Mouse (Mus musculus) heart, postnatal 14 days (tissue): ENCODE measurements around the gene Kif13a. TPM values are rescaled to one million over a fixed set of nuclear protein-coding genes. Genes with fewer than 3 reads are reported as not detected.

ENCODE experiments used
- DNase-seq, 2 experiments: peaks; one replicate each; pipeline ENCODE4 v3.0.0; 2021 to 2022
- intact Hi-C: fragments of 180-260 bp; cut with DNase I; formaldehyde crosslinking; loops from one replicate; pipeline ENCODE4 v1.15.1; 2025
- total RNA-seq, 2 experiments: library from RNA; stranded (reverse); gene quantifications; 2 replicates each; pipeline ENCODE4 v1.2.3; 2021

Gene Kif13a
- total RNA-seq, 2 experiments from 2014 or later: 95.6 to 104 TPM

DNA sequence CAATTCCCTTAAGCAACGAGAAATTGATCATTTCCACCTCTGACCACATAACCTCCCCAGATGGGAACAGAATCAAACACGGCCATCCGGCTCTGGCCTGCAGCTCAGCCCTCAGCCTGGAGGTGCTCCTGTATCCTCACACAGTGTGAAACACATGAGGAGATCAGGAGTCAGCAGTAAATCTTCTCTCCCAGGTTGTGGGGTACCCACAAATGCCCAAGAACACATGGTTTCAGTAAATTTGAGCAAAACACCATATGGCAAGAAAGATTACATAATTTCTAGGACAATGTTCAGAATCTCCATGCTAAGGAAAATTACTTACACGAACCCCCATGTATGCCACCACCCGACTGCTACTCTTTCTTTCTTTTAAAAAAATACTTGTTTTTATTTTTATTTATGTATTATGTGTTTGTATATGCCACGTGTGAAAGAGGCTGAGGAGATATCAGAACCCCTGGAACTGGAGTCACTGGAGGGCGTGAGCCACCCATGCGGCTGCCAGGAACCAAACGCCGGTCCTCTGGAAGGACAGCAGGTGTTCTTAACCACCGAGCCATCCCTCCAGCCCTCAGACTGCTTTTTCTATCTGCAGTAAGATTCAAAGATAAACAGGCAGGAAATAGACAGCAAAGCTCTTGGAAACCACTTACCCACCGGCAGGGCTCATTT lies 85.0 kb downstream of the Kif13a start:
- intact Hi-C loops: no loop called here
- no peak for DNase-seq

DNA sequence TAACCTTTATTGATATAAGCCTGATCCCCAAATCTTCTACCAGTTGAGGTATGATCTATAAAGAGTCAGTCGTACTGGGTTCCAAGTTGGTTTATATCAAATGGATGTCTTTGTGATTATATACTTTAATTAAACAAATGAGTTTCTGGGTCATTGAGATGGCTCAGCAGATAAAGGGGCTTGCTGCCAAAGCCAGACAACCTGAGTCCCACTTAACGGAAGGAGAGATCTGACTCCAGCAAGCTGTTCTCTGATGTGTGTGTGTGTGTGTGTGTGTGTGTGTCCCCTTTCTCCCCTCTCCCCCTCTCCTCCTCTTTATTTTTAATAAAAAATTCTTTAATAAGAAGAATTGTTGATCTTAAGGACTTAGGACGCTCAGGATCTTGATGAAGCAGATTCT lies 86.0 kb downstream of the Kif13a start:
- intact Hi-C loops: no loop called here
- no peak for DNase-seq

DNA sequence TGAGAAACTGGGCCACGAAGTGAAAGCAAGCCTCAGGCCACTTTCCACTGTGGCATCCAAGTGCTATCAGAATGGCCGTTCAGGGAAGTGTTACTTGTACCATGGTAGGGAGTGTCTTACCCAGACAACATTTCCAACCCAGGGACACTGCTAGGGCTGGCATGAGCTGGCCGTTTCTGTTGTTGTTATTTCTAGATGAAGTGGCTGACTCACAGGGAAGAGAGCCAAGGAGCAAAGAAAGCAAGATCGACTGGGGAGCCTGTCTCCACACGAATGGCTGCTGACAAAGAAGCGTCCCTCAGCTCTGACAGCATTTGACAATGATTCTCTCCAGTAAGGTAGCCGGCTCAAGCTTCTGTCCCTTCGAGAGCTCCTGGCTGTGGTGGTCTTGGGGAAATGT lies 87.5 kb downstream of the Kif13a start:
- peak; percentile 18 to 25 for DNase-seq
- intact Hi-C loops: no loop called here

DNA sequence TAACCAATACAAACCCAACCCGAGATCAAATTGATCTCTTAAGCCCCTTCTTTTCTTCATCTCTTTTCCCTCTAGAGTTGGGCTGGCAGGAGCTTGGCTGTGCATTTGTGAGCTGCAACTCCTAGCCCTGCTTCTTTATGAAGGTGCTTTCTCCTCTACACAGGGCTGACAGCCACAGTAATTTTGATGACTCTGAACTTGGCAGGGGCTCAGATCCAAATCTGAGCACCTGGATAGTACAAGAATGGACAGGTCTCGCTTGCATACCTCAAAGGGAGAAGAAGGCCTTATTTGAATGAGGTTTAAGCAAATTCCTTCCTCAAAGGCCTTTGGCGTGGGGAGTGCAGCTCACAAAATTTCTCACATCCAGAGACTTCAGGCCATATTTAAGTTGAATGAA lies 88.0 kb downstream of the Kif13a start:
- no peak for DNase-seq
- intact Hi-C loops: no loop called here

DNA sequence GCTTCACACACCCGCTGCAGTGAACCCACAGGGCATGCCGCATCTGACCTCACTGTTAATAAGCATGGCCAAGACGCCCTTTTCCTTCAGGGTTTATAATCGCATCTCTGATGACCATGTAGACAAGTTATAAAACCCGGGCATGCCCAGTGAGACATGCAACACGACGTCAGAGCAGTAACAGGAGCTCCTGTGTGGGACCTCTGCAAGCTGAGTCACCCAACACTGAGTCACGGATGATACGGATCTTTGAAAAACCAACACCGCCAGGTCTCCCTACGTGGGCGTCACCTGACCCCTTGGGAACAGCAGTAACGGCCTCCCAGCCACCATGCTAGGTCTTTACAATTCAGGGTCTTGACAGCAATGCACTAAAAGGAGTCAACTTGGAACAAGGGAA lies 89.0 kb downstream of the Kif13a start:
- no peak for DNase-seq
- intact Hi-C loops: no loop called here

DNA sequence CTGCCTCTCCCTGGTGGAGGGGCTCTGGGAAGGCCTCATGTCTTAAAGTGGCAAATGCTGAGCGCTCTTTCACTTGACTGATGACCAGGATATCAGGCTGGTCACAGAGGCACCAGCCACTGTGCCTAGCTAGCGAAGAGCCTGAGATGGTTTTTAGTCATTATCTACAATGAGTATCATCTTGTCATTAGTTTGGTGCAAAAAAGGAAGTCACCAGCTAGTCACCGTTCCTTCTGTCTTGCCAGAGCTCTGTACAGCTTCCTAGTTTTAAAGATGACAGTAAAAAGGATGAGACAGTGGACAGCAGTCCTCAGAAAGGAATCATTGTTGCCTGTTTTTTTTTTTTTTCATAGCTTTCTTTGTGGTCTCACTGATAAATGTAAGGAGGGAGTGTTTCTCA lies 90.4 kb downstream of the Kif13a start:
- DNase-seq: no peak

DNA sequence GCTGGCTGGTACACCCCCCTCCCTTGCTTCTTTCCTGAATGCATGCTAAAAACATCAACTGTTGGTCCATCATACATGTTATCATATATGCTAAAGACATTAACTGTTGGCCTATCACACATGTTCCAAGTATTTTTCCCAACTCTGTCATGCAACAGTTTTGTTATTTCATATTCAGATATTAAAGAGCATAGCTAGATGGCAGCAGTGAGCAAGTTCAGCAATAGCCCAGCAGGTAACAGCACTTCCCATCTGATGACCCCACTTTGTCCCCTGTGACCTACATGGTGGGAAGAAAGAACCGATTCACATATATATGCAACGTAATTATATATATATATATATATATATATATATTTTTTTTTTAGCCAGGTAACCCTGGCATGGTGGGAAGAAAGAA lies 91.1 kb downstream of the Kif13a start:
- peak; percentile 42 to 67 for DNase-seq
- intact Hi-C loops: loop anchor here (1.0 to 2.0 kb wide), 2 partner anchors 90 to 177 kb away; partner anchors contain the start of gene Kif13a

More for the DNA sequence above, 90.4 kb downstream of the Kif13a start:
- intact Hi-C loops: loop anchor here (2.0 kb wide), 1 partner anchor 90 kb away; the partner anchor contains the start of gene Kif13a

DNA sequence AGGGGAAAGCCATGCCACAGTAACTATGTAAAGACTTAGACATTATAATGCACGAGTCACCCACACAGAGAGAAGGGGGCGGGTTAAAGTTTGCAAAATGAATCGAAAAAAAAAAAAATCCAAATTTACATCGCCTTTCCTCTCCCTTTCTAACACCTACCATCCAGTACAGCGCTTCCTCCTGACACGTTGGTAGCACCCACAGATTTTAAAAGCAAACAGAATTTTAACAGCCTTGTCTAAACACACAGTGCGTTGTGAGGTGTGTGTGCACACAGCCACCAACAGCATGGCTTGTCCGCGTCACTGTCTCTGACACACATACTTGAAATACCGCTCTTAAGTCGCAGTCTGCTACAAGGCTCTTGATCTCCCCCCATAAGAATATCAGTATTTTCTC lies 94.3 kb downstream of the Kif13a start:
- intact Hi-C loops: no loop called here
- no peak for DNase-seq

DNA sequence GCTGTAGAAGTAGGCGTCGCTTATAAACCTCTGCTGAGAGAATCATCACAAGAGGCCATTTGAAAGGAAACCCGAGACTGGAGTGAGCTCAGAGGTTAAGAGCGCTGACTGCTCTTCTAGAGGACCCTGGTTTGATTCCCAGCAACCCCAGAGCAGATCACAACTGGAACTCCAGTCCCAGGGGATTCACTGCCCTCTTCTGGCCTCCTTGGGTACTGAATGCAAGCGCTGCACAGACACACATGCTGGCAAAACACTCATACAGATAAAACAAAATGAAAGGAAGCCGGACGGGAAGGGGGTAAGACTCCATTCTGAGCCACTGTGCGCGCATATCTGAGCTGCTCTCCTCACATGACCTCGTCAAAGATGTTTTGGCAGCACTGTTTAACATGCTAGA lies 94.9 kb downstream of the Kif13a start:
- intact Hi-C loops: no loop called here
- DNase-seq: peak in 1 of 2 experiments; percentile 17

DNA sequence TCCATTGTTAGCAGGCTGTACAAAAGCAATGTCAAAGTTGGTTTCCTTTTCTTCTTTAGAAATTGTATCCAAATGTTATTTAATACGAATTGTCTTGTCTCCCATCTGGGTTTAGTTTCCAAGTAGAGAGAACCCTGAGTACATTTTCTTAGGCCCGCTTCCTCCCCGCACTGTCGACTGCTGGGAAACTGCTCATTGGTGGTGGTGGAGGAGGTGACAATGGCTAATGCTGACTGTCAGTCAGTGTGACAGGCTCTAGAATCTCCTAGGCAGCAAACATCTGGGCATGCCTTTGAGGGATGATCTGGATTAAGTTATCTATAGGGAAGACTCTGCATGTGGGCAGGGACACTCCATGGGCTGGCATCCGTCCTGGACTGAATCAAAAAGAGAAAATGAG lies 96.1 kb downstream of the Kif13a start:
- intact Hi-C loops: no loop called here
- DNase-seq: no peak

DNA sequence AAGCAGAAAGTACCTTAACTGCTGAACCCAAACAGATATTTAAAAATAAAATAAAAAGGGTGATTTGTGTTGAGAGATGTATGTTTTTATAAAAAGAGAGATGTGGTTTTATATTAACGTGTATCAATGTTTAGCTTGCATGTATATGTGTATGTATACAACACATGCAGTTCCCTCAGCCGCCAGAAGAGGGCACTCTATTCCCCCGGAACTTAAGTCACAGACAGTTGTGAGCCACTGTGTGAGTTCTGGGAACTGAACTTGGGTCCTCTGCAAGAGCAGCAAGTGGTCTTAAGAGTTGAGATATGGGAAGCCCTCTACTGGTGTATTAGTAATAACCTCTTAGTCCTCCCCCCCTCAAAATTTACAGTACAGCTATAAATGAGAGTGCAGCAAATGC lies 96.7 kb downstream of the Kif13a start:
- no peak for DNase-seq
- intact Hi-C loops: no loop called here

DNA sequence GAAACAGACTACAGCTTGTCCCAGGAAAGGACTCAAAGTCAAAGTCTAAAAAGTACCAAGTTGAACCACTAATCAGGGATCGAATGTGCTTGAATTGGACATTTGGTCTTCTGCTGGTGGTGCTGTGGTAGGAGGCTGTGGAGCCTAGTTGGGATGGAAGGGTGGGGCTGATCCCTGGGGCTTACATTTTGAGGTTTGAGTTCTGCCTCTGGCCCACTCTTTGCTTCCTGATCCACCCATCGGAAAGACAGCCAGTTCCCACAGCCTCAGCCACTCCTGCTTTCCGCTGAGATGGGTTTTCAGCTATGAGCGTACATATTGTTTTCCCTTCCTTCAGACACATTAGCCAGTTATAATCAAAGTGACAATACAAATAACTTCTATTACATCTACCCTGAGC lies 106.4 kb downstream of the Kif13a start:
- no peak for DNase-seq

DNA sequence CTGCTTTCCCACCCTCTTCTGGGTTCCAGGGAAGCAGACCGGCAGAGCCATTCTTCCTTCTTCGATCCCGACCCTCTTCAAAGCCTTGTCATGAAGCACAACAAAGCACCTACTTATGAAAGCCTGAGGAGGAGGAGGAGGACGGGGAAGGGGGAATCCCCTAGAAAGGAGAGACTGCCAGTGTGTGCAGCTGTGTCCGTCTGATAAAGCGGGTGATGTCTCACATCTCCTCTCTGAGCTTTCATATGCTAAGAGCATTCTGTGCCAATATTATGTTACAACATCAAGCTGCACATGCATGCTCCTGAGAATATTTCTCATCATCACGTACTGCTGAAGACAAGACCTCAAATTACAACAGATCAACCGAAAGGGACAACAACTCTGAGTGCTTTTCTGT lies 107.5 kb downstream of the Kif13a start:
- DNase-seq: no peak
- intact Hi-C loops: no loop called here

More for the DNA sequence above, 106.4 kb downstream of the Kif13a start:
- intact Hi-C loops: no loop called here

DNA sequence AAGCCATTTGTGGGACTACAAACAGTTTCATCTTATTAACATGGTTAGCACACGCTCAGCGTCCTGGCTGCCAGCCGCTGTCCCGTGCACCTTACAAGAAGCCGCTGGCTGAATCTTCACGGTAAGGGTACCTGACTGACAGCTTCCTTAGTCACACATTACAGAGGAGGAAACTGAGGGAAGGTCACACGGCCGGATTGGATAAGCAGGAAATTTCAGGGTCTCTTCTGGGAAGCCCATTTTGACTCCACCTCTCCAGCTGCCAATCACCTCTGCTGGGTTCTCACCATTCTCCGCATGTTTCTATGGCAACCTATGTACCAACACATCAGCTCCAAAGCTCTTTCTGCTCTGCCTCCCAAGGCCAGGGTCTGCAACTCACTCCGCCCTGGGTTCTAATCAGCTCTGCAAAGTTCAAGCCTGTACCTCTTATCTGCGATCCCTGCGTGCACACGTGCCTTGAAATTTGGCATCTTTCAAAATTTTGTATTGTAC lies 109.9 kb downstream of the Kif13a start:
- intact Hi-C loops: no loop called here
- DNase-seq: no peak

DNA sequence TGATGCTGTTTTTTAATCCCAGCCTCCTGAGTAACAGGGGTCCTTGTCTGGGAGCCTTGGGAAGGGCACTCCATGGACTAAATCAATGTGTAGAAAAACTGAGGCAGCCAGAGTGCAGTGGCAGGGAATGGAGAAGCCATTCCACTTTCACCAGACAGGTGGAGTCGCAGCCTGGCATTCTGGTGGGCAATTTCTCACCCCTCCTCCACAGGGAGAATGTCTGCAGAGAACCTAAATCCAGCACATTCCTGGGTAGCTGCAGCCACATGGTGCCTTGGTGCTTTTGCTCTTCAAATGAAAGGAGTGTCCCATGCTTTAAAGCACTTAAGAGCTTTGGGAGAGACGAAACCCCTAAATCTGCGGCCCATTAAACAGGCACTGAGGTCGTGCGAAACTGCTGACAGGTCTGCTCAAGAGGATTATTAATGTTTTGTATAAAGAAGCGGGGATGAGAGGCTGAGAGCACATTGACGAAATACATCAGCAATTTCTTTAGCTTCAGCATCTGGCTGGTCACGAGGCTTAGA lies 110.4 kb downstream of the Kif13a start:
- no peak for DNase-seq
- intact Hi-C loops: no loop called here

DNA sequence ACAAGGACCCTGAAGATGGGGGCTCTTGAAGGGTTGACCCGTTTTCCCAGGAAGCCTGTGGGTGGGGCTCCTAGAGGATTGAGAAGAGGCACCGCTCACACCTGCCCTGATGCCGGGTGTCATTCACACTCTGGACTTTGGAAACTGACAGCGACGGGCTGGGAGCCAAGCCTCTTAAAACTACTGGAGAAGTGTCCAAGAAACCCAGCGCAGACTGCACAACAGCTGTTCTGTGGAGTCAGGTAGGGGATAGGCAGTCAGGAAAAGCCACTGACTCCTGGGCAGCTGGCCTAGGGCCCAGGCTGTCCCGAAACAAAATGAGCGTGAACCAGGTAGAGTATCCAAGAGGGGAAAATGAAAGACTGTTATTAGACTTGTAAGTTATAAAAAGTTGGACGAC lies 111.3 kb downstream of the Kif13a start:
- intact Hi-C loops: no loop called here
- peak; percentile 46 to 50 for DNase-seq

DNA sequence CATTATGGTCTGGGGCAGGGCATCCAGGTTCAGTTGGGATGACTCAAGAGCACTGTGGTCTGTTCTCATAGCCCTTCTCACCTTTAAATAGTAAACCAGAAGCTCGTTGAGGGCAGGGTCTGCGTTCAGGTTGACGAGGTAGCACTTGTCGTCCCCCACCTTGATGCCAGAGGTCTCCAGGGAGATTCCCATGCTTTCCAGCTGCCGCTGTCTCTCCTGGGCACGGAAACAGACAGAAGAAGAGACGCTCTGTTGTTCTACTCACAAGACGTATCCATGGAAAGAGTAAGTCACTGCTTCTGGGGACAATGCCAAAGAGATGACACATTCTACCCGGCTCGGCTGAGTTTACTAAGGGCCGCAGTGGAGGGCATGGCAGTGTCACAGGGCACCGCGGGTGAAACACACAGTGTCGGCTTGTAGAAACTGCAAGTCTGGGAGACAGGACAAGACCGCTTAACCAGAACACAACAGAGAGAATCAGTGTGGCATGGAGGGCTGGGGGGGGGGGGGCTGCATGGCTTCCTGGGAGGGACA lies 117.0 kb downstream of the Kif13a start:
- DNase-seq: peak; percentile 11 to 20
- intact Hi-C loops: no loop called here

DNA sequence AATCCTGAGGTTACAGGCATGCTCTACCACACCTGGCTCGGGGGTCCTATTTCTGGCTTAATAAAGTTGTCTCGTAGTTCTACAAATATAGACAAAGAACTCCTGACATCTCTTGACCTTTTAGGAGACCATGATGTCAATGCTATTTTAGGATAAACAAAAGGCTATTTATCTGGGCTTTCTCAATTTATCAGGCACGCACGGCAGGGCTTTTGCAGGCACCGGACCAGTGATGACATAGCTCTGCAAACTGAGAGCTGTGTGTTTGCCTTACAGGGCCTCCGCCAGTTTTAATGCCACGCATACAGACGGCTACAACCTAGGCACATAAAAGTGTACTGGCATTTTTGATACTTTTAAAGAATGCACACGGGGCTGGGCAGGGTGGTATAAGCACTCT lies 118.0 kb downstream of the Kif13a start:
- intact Hi-C loops: no loop called here
- DNase-seq: no peak

DNA sequence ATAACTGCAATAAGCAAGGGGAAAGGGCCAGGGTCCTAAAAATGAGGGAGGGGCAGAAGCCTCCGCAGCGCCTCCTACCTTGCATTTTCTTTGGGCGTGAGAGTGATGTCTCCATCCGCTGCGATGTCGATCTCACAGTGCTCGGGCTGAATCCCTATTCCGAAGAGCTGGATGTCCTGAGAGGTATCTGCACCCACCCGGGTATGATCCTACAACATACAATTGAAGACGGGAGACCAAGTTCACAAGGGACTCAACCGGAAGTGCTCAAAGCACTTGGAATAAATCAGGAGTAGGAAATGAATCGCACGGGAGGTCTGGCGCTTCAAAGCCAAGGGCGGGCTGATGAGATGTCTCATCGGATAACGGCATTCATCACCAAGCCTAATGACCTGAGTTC lies 119.1 kb downstream of the Kif13a start:
- intact Hi-C loops: no loop called here
- no peak for DNase-seq

DNA sequence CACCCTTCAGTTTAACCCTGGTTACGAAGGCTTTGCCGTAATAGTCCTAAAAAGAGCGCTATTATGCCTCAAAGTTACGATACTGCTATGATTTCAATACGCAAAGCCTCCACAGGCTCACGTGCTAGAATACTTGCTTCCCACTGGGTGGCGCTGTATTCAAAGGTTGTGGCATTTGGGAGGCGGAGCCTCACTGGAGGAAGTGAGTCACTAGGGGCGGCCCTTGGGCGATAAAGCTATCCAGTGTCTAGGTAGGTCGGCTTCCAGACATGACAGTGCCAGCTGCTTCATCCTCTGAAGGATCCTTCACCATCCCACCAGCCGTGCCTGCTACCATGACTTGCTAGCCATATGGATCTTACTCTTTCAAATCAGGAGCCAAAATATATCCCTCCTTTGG lies 119.6 kb downstream of the Kif13a start:
- intact Hi-C loops: no loop called here
- DNase-seq: peak; percentile 52 to 63

DNA sequence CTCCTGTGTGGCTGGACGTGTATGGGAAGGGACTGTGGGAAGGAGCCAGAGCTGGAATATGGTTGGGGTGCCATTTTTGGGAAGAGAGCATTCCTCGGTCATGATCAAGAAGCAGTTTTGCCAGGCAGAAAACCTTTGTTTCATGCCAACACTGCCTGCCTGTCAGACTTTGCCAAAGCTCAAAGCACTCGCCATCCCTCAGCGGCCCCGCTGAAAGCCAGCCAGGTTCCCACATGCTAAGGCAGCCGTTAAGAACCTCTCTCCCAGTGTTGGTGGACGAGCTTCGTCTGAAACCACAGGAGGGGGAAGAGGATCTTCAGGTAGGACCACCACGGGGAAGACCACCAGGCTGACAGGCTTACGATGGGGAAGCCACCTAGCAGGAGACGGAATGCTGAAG lies 121.8 kb downstream of the Kif13a start:
- intact Hi-C loops: no loop called here
- DNase-seq: no peak

DNA sequence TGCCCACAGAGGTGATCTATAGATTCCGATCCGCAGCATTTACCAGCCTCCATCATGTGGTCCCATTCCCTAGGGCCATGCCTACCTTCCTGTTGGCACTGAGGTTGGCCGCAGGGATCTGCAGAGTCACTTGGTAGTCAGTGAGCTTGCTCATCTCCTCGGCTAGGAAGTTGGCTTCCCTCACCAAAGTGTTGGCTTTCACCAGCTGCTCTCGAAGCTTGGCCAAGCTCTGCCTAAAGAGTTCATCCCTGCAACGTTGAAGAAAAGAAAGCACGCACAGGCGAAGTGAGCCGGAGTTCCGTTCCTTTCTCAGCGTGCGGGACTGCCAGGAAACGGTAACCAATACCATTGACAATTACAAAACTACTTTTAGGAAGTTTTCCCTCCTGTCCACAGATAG lies 128.5 kb downstream of the Kif13a start:
- intact Hi-C loops: no loop called here
- no peak for DNase-seq
